Mouse (Mus musculus): ENCODE measurements around the gene Cdyl. TPM values are rescaled to one million over a fixed set of nuclear protein-coding genes. Genes with fewer than 3 reads are reported as not detected.

Gene Cdyl
- total RNA-seq, 2 experiments from 2014 or later, result 23.3 to 26.8 TPM

- DNase-seq (ENCODE audit: low spot score in 2 of 2), result no peak
Observed at GRCm38 (mm10) chr13:35756393-35757338, 97.0 kb downstream of the Cdyl start.

GRCm38 (mm10) chr13:35760372-35760771 lies 100.7 kb downstream of the Cdyl start:
- DNase-seq (ENCODE audit: low spot score in 2 of 2), result no peak

GRCm38 (mm10) chr13:35764559-35764958 lies 104.9 kb downstream of the Cdyl start:
- DNase-seq (ENCODE audit: low spot score in 2 of 2), result no peak

- no peak for DNase-seq (ENCODE audit: low spot score in 2 of 2)
Observed at GRCm38 (mm10) chr13:35765817-35766216, 106.2 kb downstream of the Cdyl start.

GRCm38 (mm10) chr13:35769673-35770072 lies 110.0 kb downstream of the Cdyl start:
- no peak for DNase-seq (ENCODE audit: low spot score in 2 of 2)

- no peak for DNase-seq (ENCODE audit: low spot score in 2 of 2)
Observed at GRCm38 (mm10) chr13:35770421-35770820, 110.8 kb downstream of the Cdyl start.

- DNase-seq (ENCODE audit: low spot score in 2 of 2), result peak in 1 of 2 experiments; percentile 37
Observed at GRCm38 (mm10) chr13:35771968-35772382, 112.3 kb downstream of the Cdyl start.

- DNase-seq (ENCODE audit: low spot score in 2 of 2), result no peak
Observed at GRCm38 (mm10) chr13:35773763-35774162, 114.1 kb downstream of the Cdyl start.

- DNase-seq (ENCODE audit: low spot score in 2 of 2), result no peak
Observed at GRCm38 (mm10) chr13:35776123-35776522, 116.5 kb downstream of the Cdyl start.

- DNase-seq (ENCODE audit: low spot score in 2 of 2), result no peak
Observed at GRCm38 (mm10) chr13:35780714-35781113, 121.1 kb downstream of the Cdyl start.

GRCm38 (mm10) chr13:35781755-35782154 lies 122.1 kb downstream of the Cdyl start:
- no peak for DNase-seq (ENCODE audit: low spot score in 2 of 2)

GRCm38 (mm10) chr13:35782949-35783348 lies 123.3 kb downstream of the Cdyl start:
- DNase-seq (ENCODE audit: low spot score in 2 of 2), result peak in 1 of 2 experiments; percentile 33

- no peak for DNase-seq (ENCODE audit: low spot score in 2 of 2)
Observed at GRCm38 (mm10) chr13:35783576-35783975, 123.9 kb downstream of the Cdyl start.

GRCm38 (mm10) chr13:35784281-35784680 lies 124.6 kb downstream of the Cdyl start:
- DNase-seq (ENCODE audit: low spot score in 2 of 2), result no peak

- no peak for DNase-seq (ENCODE audit: low spot score in 2 of 2)
Observed at GRCm38 (mm10) chr13:35785330-35785939, 125.8 kb downstream of the Cdyl start.

- no peak for DNase-seq (ENCODE audit: low spot score in 2 of 2)
Observed at GRCm38 (mm10) chr13:35786726-35787399, 127.2 kb downstream of the Cdyl start.

- DNase-seq (ENCODE audit: low spot score in 2 of 2), result no peak
Observed at GRCm38 (mm10) chr13:35789577-35789976, 129.9 kb downstream of the Cdyl start.

GRCm38 (mm10) chr13:35790431-35790830 lies 130.8 kb downstream of the Cdyl start:
- no peak for DNase-seq (ENCODE audit: low spot score in 2 of 2)

GRCm38 (mm10) chr13:35794309-35794708 lies 134.7 kb downstream of the Cdyl start:
- no peak for DNase-seq (ENCODE audit: low spot score in 2 of 2)

GRCm38 (mm10) chr13:35794774-35795173 lies 135.1 kb downstream of the Cdyl start:
- DNase-seq (ENCODE audit: low spot score in 2 of 2), result no peak

GRCm38 (mm10) chr13:35795887-35796286 lies 136.3 kb downstream of the Cdyl start:
- no peak for DNase-seq (ENCODE audit: low spot score in 2 of 2)

- no peak for DNase-seq (ENCODE audit: low spot score in 2 of 2)
Observed at GRCm38 (mm10) chr13:35796352-35796751, 136.7 kb downstream of the Cdyl start.
